Mouse (Mus musculus): ENCODE data around the gene 1810009A15Rik.
A peak's percentile ranks its signal among the peaks of the same experiment; 100 is the strongest.

1810009A15Rik gene

DNA sequence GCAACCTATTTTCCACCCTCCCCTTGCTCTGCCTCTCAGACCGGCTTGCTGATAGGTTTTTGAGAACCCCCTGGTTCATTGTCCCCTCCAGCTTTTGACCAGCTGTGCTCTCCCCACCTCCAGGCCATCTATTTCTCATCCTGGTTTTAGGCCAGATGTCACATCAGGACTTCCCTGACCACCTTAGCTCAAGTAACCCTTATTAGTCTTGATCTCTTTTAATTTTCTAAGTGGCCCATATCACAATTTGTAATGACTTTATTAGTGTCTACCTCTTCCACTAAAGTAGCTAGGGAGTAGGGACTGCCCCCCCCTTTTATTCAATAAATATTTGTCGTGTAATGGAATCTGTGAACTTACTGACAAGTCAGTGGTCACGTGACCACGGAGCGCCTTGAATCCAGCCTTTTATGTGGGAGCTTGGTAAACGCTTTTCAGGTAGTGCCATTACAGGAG lies 32.2 kb downstream of the 1810009A15Rik start:
- DNase-seq (ENCODE audit: low spot score) = no peak

DNA sequence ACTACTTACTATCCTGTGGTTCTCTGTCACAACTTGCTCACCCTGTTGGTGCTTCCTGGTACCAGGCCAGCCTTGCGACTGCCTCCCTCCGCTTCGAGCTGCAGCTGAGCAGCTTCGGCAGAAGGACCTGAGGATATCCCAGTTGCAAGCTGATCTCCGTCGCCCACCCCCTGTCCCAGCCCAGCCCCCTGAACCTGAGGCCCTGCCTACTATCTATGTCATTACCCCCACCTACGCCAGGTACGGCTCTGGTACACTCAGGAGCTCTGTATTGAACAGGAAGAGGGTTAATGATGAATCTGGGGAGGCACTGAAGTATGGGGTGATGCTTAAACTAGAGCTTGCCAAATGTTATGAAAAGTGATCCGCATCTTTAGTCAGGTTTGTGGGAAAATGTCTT lies 33.1 kb downstream of the 1810009A15Rik start:
- no peak for DNase-seq (ENCODE audit: low spot score)

DNA sequence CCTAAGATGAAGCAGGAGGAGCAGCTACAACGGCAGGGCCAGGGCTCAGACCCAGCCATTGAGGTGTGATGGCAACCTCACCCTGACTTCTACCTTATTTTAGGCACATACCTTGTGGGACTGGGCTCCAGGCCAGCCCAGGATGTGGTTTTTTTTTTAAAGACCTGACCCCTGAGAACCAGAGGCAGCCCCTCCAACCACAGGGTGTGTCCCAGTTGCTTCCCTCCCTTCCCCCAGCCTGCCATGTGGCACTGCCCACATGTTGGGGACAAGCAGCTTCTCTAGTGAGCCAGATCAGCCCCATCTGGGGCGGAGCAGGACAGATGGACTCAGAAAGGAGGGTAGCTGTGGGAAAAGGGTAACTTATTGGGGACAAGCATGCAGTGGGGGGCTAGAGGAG lies 38.1 kb downstream of the 1810009A15Rik start:
- DNase-seq (ENCODE audit: low spot score) = no peak

DNA sequence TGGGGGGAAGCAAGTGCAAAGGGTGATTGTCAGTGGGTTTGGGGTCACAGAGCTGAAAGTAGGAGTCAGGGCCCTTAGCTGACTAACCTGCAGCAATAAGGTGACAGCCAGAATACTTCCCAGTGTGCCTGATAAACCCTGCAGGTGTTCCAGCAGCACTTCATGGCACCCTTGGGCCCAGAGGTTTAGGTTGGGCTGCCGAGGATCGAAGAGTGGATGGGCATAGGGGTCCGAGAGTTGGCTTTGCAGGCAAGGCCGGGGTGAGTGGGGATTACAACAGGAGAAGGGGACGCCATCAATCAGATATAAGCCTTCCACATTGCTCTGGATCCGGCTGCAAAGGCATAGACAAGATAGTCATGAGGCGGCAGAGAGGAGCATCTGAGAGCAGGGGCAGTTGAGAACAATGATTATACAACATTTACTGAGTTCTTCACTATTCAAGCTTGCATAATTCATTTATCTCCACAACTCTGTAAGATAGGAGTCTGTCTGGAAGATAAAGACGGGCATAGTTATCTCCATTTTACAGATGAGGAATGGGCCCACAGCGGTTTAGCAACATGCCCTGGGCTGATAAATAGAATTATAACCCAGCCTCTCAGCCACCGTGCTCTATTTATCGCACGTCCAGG lies 39.4 kb downstream of the 1810009A15Rik start:
- DNase-seq (ENCODE audit: low spot score) = no peak

DNA sequence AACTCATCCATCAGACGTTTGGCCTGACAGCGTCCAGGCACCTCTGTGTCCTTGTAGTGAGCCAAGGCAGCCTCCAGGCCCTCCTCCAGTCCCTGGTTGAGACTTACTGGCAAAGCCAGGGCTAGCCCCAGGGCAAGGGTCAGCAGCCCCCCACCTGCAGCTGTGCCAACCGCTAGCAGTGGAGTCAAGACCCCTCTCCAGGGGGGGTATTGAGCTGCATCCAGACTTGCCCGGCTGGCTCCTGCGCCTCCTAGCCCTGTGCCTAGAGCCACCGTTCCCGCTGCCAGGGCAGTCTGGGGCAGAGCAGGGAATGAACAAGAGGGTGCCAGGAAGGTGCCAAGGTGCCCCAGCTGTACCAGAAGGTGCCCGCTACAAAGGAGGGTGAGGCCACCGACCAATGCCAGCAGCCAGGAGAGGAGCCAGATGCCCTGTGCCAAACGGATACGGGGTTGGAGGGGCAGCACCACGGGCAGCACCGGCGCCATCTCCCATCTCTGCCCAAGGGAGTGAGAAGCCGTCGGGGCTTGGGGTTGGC lies 40.1 kb downstream of the 1810009A15Rik start:
- DNase-seq (ENCODE audit: low spot score) = no peak

DNA sequence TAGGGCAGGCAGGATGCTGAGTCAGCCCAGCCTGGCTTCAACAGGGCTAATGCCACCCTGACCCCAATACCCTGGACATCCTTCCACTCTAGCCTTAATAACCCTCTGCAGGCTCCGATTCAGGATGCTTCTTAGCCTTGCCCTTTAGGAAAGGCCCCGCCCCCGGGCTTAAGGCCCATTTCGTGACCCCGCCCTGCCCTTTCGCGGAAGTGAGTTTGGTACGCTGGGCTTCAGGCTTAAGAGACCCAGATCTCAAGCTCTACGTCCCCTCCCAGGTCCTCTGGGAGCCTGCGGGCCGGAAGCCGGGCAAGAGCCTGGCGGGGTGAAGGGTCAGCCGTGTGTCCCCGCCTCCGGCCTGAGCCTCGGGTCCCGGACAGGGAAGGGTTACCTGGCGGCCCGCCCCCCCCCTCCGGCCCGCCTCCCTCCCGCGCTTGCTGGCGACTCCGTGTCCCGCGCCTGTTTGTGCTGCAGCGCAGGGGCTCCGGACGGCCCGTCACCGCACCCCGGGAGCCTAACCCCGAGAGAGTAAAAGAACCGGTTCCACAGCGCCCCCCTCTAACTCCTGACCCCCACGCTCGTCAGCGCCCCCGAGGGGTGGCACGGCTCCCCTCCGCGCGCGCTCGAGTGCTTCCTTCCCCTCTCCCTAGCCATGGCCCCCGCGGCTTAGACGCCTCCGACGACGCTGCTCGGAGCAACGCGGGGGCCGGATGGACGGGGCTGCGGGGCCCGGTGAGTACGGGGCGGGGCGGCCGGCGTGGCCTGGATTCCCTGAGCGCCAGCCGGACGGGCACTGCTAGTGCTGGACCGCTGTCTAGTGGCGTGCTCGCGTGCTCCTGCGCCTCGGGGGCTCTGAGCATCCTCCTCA lies 40.8 kb downstream of the 1810009A15Rik start, which contains the start of the genes Rom1 and Eml3:
TSS of gene Rom1 (minus strand) at position 133 of the 865 bp plus-strand sequence.
TSS of gene Eml3 (plus strand) at position 329 of the 865 bp plus-strand sequence.
- peak; percentile 91 for DNase-seq (ENCODE audit: low spot score)

DNA sequence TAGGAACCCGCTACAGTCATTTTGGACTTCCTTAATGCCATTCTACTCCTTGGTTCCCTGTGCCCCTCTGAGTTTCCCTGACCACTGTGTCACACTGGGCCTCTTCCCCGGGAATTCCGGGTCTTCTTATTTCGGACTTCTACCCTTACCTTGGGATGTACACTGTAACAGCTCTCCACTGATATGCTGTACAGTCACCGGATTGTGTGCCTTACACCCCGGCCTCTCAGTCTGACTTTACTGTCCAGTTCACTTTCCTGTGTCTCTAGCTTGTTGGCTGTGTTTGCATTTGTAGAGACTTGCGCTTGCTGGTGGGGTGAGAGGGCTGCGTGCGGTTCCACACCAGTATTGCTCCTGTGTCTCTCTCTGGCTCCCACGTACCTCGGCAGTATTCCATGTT lies 41.5 kb downstream of the 1810009A15Rik start:
- DNase-seq (ENCODE audit: low spot score) = no peak

DNA sequence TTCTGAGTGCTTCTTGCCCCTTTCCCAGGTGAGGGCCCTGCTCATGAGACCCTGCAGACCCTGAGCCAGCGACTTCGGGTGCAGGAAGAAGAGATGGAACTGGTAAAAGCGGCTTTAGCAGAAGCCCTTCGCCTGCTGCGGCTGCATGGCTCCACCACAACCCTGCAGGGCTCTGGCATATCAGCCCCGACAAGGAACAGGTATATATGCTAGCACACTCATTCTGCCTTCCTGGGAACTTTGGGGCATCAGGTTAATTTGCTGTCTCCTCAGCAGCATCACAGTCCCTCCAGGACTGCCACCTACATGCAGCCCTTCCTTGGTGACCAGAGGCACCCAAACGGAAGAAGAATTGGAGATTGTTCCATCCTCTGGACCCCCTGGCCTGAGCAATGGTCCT lies 42.1 kb downstream of the 1810009A15Rik start:
- DNase-seq (ENCODE audit: low spot score) = no peak

DNA sequence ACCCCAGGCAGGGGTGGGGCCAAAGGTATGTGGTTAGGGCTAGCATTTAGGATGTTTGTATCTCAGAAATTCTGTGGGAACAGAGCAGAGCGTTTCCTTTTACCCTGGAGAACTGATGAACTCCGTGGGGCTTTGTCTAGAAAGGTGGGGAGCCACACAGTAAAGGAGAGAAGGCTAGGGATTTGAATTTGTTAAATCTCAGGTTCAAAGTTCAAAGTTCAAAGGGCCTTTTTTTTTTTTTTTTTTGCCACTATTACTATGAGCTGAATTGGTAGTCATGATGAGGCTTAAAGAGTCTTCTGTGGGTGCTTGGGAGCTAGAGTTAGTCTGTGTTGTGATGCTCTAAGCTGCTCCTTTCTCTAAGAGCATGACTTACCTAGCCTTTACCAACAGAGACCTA lies 48.1 kb downstream of the 1810009A15Rik start:
- DNase-seq (ENCODE audit: low spot score) = no peak
